10 mouse cellular contexts compared by ENCODE assay signal in the genomic region with DNA sequence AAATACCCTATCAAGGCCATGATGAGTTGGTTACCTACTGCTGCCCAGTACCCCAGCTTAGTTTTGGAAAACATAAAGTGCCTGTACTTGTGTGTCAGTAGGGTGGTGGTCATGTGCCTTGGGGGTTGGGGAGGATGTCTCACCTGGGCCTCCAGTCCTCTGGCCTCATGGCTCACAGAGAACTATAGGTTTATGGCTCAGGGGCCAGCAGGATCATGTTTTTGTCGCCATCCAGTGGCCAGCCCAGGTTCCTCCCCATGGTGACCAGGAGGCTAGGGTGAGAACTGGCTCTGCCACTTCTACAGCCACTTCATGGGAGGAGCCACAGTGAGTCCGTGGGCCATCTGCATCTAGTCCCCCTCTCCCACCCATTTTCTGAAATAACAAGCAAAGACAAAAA. TPM values are rescaled to one million over a fixed set of nuclear protein-coding genes. Genes with fewer than 3 reads are reported as not detected.
DNase-seq lines count a peak whose midpoint lies in the region; ATAC-seq and TF ChIP-seq lines count a peak whose summit lies in the region.
"Had no signal": no experiment of that assay in that cellular context is flagged by ENCODE, and none has a peak within 500 bp of the region (broad histone marks: within the 10 kb centered on the region; RNA-seq: fewer than 3 reads in every experiment).

No protein-coding gene starts in this region.

- no peaks in the 10 kb centered on the region for H3K27me3 ChIP-seq in kidney, postnatal 0 days (ENCODE audit: insufficient read depth, low read length)
- H3K27me3 ChIP-seq in lung, embryonic 15.5 days = no peaks in the 10 kb centered on the region
- H3K27me3 ChIP-seq: embryonic facial prominence, embryonic 15.5 days; midbrain, embryonic 12.5 days had no signal

- H3K9me3 ChIP-seq in kidney, postnatal 0 days (replicated peaks; ENCODE audit: low read length) = no peaks in the 10 kb centered on the region
- H3K9me3 ChIP-seq in lung, embryonic 15.5 days = no peaks in the 10 kb centered on the region
- H3K9me3 ChIP-seq: embryonic facial prominence, embryonic 15.5 days; midbrain, embryonic 12.5 days had no signal

- peak; percentile 65 to 71 for DNase-seq in urinary bladder, adult 18-20 months (ENCODE audit: low spot score in 2 of 2)
- DNase-seq in urinary bladder, postnatal 10 days (ENCODE audit: low spot score) = no peak
- peak; percentile 83 to 84 for DNase-seq in cerebellum, postnatal 10 days
- peak; percentile 26 for DNase-seq in gastrocnemius, postnatal 25 days
- peak; percentile 52 for DNase-seq in kidney, postnatal 0 days (ENCODE audit: low spot score)
- peak; percentile 57 for DNase-seq in retina, postnatal 1 day
- DNase-seq in natural killer cell, adult 2 months (ENCODE audit: low spot score in 2 of 2) = no peak

- ATAC-seq in kidney, postnatal 0 days (replicated peaks; ENCODE audit: low FRiP score, low read depth) = peak; percentile 62; the same call in 1 of the 2 replicates
- ATAC-seq in lung, embryonic 15.5 days (ENCODE audit: borderline replicate concordance, extremely low read depth, low FRiP score, low TSS enrichment) = 0 out of 2 replicates have a peak, but pooled peaks have one; percentile 51

- no peak overlapping the region for H3K4me3 ChIP-seq in kidney, postnatal 0 days (replicated peaks; ENCODE audit: low read depth, low read length)
- H3K4me3 ChIP-seq in lung, embryonic 15.5 days = no peak overlapping the region
- H3K4me3 ChIP-seq: embryonic facial prominence, embryonic 15.5 days; midbrain, embryonic 12.5 days had no signal

- no peak overlapping the region for H3K9ac ChIP-seq in kidney, postnatal 0 days (ENCODE audit: low read depth, low read length)
- H3K9ac ChIP-seq in lung, embryonic 15.5 days = no peak overlapping the region
- H3K9ac ChIP-seq: embryonic facial prominence, embryonic 15.5 days; midbrain, embryonic 12.5 days had no signal

- TF ChIP-seq CTCF in kidney, postnatal 0 days (IDR thresholded peaks at IDR 0.05; ENCODE audit: low read depth) = peak; percentile 80

- no peaks in the 10 kb centered on the region for H3K4me1 ChIP-seq in kidney, postnatal 0 days (replicated peaks; ENCODE audit: insufficient read depth, low read length)
- H3K4me1 ChIP-seq in lung, embryonic 15.5 days = peaks cover 14% of the 10 kb centered on the region

- peaks cover 45% of the 10 kb centered on the region for H3K36me3 ChIP-seq in kidney, postnatal 0 days (ENCODE audit: insufficient read depth, low read length)
- peaks cover 59% of the 10 kb centered on the region for H3K36me3 ChIP-seq in lung, embryonic 15.5 days

- H3K27ac ChIP-seq in kidney, postnatal 0 days = no peak overlapping the region
- no peak overlapping the region for H3K27ac ChIP-seq in lung, embryonic 15.5 days
- H3K27ac ChIP-seq: embryonic facial prominence, embryonic 15.5 days had no signal

- H3K4me2 ChIP-seq in kidney, postnatal 0 days (ENCODE audit: low read length) = no peak overlapping the region
- no peak overlapping the region for H3K4me2 ChIP-seq in lung, embryonic 15.5 days
- H3K4me2 ChIP-seq: embryonic facial prominence, embryonic 15.5 days; midbrain, embryonic 12.5 days had no signal

- WGBS in kidney, postnatal 0 days = 25% methylated on average over 2 of the region's 2 CpGs
- WGBS in lung, embryonic 15.5 days = 19% methylated on average over 2 of the region's 2 CpGs

RNA-seq across cellular contexts. Expression of gene Hgfac, which starts 16.3 kb away (rescaled TPM):
- total RNA-seq in gastrocnemius, postnatal 25 days (2021) = under 1 TPM in 1 of 2 experiments, not detected in 1; 0.46 TPM
- 4.1 and 5.2 TPM in 2 replicates for polyA plus RNA-seq in kidney, postnatal 0 days (2015; fragmentation: Nextera tagmentation; extraction: Ambion mirVana)
- 0.56 and 1.8 TPM in 2 replicates for polyA plus RNA-seq in lung, embryonic 15.5 days (2015; fragmentation: Nextera tagmentation; extraction: Ambion mirVana)

RNA-seq across cellular contexts. Expression of gene Dok7, which starts 31.6 kb away (rescaled TPM):
- total RNA-seq in gastrocnemius, postnatal 25 days (2021) = 10 to 100 TPM; 19.9 to 29.3 TPM
- polyA plus RNA-seq in kidney, postnatal 0 days (2015; fragmentation: Nextera tagmentation; extraction: Ambion mirVana) = 0.89 and 1.3 TPM in 2 replicates
- polyA plus RNA-seq in lung, embryonic 15.5 days (2015; fragmentation: Nextera tagmentation; extraction: Ambion mirVana) = 1.6 and 2.6 TPM in 2 replicates

Comparison
In these comparisons a context has a peak if more than half of its experiments do, and no peak if none do; other contexts are left out.
1. DNase-seq: peak in urinary bladder, adult 18-20 months (2 of 2), cerebellum, postnatal 10 days (2 of 2), gastrocnemius, postnatal 25 days (single experiment), kidney, postnatal 0 days (single experiment) and retina, postnatal 1 day (single experiment); none in urinary bladder, postnatal 10 days (single experiment) and natural killer cell, adult 2 months (0 of 2).